Mouse (Mus musculus) MEL (cell line): ENCODE results near the gene Olfr592. TPM values are rescaled to one million over a fixed set of nuclear protein-coding genes. Genes with fewer than 3 reads are reported as not detected.
"Not testable (repeated sequence)": the region's sequence is repeated elsewhere in the genome, so short reads cannot be mapped to it uniquely, and the experiment has no call there.

Source experiments
- DNase-seq: peaks from one replicate; pipeline ENCODE4 v3.0.0; 2011; ENCODE audit warnings: low read depth, low spot score
- H3K27ac ChIP-seq: 2 replicates; pipeline ENCODE4 v1.5.1; 2012; ENCODE audit warnings: low read depth, mild to moderate bottlenecking, control low read depth, low read length, moderate library complexity; ENCODE audit not compliant: control insufficient read depth
- H3K27me3 ChIP-seq, 2 experiments: fragments of 150-350 bp in 1 of 2; sonication (generic) in 1 of 2; 2 replicates each; pipeline ENCODE4 v1.6.1; 2012; ENCODE audit warnings: low read length in 2 of 2, mild to moderate bottlenecking in 2 of 2, improper control_type of control experiment in 1 of 2, moderate library complexity in 1 of 2; ENCODE audit not compliant: insufficient read depth in 2 of 2, control insufficient read depth in 1 of 2
- H3K36me3 ChIP-seq, 2 experiments: 2 replicates each; pipeline ENCODE4 v1.6.1; 2012 to 2014; ENCODE audit warnings: low read length in 2 of 2, improper control_type of control experiment in 1 of 2, inconsistent platforms in 1 of 2, mild to moderate bottlenecking in 1 of 2; ENCODE audit not compliant: insufficient read depth in 2 of 2, control insufficient read depth in 1 of 2
- H3K4me1 ChIP-seq, 2 experiments: fragments of 150-350 bp in 1 of 2; sonication (generic) in 1 of 2; 2 replicates each; pipeline ENCODE4 v1.6.1; 2012; ENCODE audit warnings: low read length in 2 of 2, improper control_type of control experiment in 1 of 2, mild to moderate bottlenecking in 1 of 2; ENCODE audit not compliant: insufficient read depth in 2 of 2, control insufficient read depth in 1 of 2
- H3K4me3 ChIP-seq, 2 experiments: fragments of 150-350 bp in 1 of 2; sonication (generic) in 1 of 2; 2 replicates each; pipeline ENCODE4 v1.5.1; 2012; ENCODE audit warnings: low read depth in 2 of 2, low read length in 2 of 2, mild to moderate bottlenecking in 2 of 2, moderate library complexity in 2 of 2, control low read depth in 1 of 2, improper control_type of control experiment in 1 of 2; ENCODE audit not compliant: control insufficient read depth in 1 of 2, insufficient read depth in 1 of 2
- H3K79me2 ChIP-seq: 2 replicates; pipeline ENCODE4 v1.6.1; 2012; ENCODE audit warnings: mild to moderate bottlenecking, low read length, moderate library complexity; ENCODE audit not compliant: control insufficient read depth, poor library complexity, insufficient read depth
- H3K9ac ChIP-seq: 2 replicates; pipeline ENCODE4 v1.6.1; 2012; ENCODE audit warnings: low read depth, mild to moderate bottlenecking, control low read depth, low read length, moderate library complexity; ENCODE audit not compliant: control insufficient read depth, poor library complexity, severe bottlenecking
- H3K9me3 ChIP-seq: fragments of 150-350 bp; sonication (generic); replicated peaks from 2 replicates; pipeline ENCODE4 v1.6.1; 2012; ENCODE audit warnings: mild to moderate bottlenecking, low read length, improper control_type of control experiment, moderate library complexity; ENCODE audit not compliant: insufficient read depth
- CHD1 ChIP-seq: IDR thresholded peaks from 2 replicates; pipeline ENCODE4 v1.6.1; 2012; ENCODE audit warnings: low read depth, mild to moderate bottlenecking, inconsistent platforms, low read length, improper control_type of control experiment
- CHD2 ChIP-seq: IDR thresholded peaks from 2 replicates; pipeline ENCODE4 v1.6.1; 2011; ENCODE audit warnings: low read length, improper control_type of control experiment
- CTCF ChIP-seq, 3 experiments: IDR thresholded peaks in 2 of 3; conservative IDR thresholded peaks in 1 of 3; 2 replicates each; pipeline ENCODE4 v1.5.1; 2011 to 2012; ENCODE audit warnings: low read length in 3 of 3, low read depth in 2 of 3, mild to moderate bottlenecking in 2 of 3, improper control_type of control experiment in 1 of 3, inconsistent platforms in 1 of 3, mixed read lengths in 1 of 3, moderate library complexity in 1 of 3; ENCODE audit not compliant: control insufficient read depth in 1 of 3, insufficient read depth in 1 of 3, poor library complexity in 1 of 3, severe bottlenecking in 1 of 3
- E2F4 ChIP-seq: IDR thresholded peaks from 2 replicates; pipeline ENCODE4 v1.6.1; 2011; ENCODE audit warnings: low read depth, low read length, improper control_type of control experiment, borderline replicate concordance
- GABPA ChIP-seq: IDR thresholded peaks from 2 replicates; pipeline ENCODE4 v1.6.1; 2012; ENCODE audit warnings: low read depth, mild to moderate bottlenecking, inconsistent platforms, low read length, improper control_type of control experiment, moderate library complexity
- GATA1 ChIP-seq: IDR thresholded peaks from 2 replicates; pipeline ENCODE4 v1.6.1; 2011; ENCODE audit warnings: low read depth, low read length, improper control_type of control experiment
- MAFK ChIP-seq: IDR thresholded peaks from 2 replicates; pipeline ENCODE4 v1.6.1; 2011; ENCODE audit warnings: low read depth, mild to moderate bottlenecking, low read length, improper control_type of control experiment, borderline replicate concordance
- MXI1 ChIP-seq: IDR thresholded peaks from 2 replicates; pipeline ENCODE4 v1.6.1; 2011; ENCODE audit warnings: mild to moderate bottlenecking, low read depth, low read length, improper control_type of control experiment
- MYC ChIP-seq: IDR thresholded peaks from 2 replicates; pipeline ENCODE4 v1.6.1; 2011; ENCODE audit warnings: low read depth, mild to moderate bottlenecking, low read length, improper control_type of control experiment, moderate library complexity
- NRF1 ChIP-seq: IDR thresholded peaks from 2 replicates; pipeline ENCODE4 v1.6.1; 2014; ENCODE audit warnings: low read depth, mild to moderate bottlenecking, inconsistent platforms, low read length, improper control_type of control experiment, moderate library complexity; ENCODE audit not compliant: poor library complexity, insufficient read depth, severe bottlenecking
- POLR2AphosphoS2 ChIP-seq: IDR thresholded peaks from 2 replicates; pipeline ENCODE4 v1.6.1; 2011; ENCODE audit warnings: low read length, improper control_type of control experiment
- RAD21 ChIP-seq: IDR thresholded peaks from 2 replicates; pipeline ENCODE4 v1.6.1; 2011; ENCODE audit warnings: mild to moderate bottlenecking, low read depth, low read length, improper control_type of control experiment
- TAL1 ChIP-seq: IDR thresholded peaks from 2 replicates; pipeline ENCODE4 v1.6.1; 2012; ENCODE audit warnings: mild to moderate bottlenecking, inconsistent platforms, low read length, moderate library complexity, mixed read lengths
- TCF12 ChIP-seq: IDR thresholded peaks from 2 replicates; pipeline ENCODE4 v1.6.1; 2014; ENCODE audit warnings: low read depth, mild to moderate bottlenecking, inconsistent platforms, low read length, improper control_type of control experiment, moderate library complexity
- ZC3H11A ChIP-seq: IDR thresholded peaks from 2 replicates; pipeline ENCODE4 v1.6.1; 2012; ENCODE audit warnings: low read depth, mild to moderate bottlenecking, inconsistent platforms, low read length, improper control_type of control experiment
- ZNF384 ChIP-seq: IDR thresholded peaks from 2 replicates; pipeline ENCODE4 v1.6.1; 2012; ENCODE audit warnings: low read depth, mild to moderate bottlenecking, inconsistent platforms, low read length, improper control_type of control experiment
- polyA plus RNA-seq, 2 experiments: library from polyadenylated mRNA; stranded (reverse) in 1 of 2; unstranded in 1 of 2; fragments of >175 nt in 1 of 2; fragments of >200 nt in 1 of 2; gene quantifications; 2 replicates each; pipeline versions ENCODE4 v1.2.1 to v1.2.4; 2012; ENCODE audit warnings: low replicate concordance in 2 of 2, low read depth in 1 of 2; ENCODE audit not compliant: insufficient read length in 2 of 2, insufficient read depth in 1 of 2, missing spikeins in 1 of 2
- total RNA-seq: library from RNA; depleted of rRNA; stranded (reverse); fragments of 300-350 nt; gene quantifications from 2 replicates; pipeline ENCODE4 v1.2.3, GENCODE M21; 2012; rRNA removed

The Olfr592 gene
- total RNA-seq (not detected in 2 replicates), polyA plus RNA-seq (not detected)

- H3K36me3 ChIP-seq, H3K9ac ChIP-seq, DNase-seq: not testable (repeated sequence)
Observed at GRCm38 (mm10) chr7:103184503-103184902, at the start of gene Olfr592. TSS of gene Olfr592 (plus strand) at chr7:103184803.

DNA sequence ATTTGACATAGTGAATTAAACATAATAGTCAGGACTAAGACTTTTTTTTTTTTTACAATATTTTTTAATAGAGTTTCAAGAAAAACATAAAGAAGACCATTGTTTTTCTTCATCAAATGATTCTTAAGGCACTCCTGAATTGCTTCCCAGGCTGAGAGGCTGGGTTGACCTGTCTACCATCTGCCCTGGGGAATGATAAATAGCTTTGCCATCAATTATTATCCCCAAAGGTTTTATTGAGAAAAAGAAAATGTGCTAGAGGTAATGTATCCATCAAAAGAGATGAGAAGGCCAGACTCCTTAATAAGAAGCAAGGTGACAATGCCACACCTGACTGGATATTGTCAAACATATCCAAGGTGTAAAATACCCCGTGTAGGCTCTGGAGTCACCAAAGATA, 44.0 kb upstream of the Olfr592 start, which contains the start of gene Olfr588-ps1:
TSS of gene Olfr588-ps1 (plus strand) at position 301 of the 400 bp plus-strand sequence.
- TF ChIP-seq MAFK = no peak
- TF ChIP-seq POLR2AphosphoS2 = no peak
- no peak for TF ChIP-seq ZNF384
- no peak for TF ChIP-seq MYC
- TF ChIP-seq TCF12 = no peak
- TF ChIP-seq MXI1 = no peak
- no peak for TF ChIP-seq E2F4
- no peak for TF ChIP-seq CHD2
- no peak for TF ChIP-seq NRF1
- no peak for TF ChIP-seq RAD21
- no peak for TF ChIP-seq TAL1
- TF ChIP-seq CHD1 = no peak
- TF ChIP-seq GABPA = no peak
- no peak for TF ChIP-seq GATA1
- H3K27ac ChIP-seq = no peak within 1 kb of the TSS
- no peaks in the 10 kb centered on the region for H3K27me3 ChIP-seq
- H3K36me3 ChIP-seq = no peaks in the 10 kb centered on the region
- no peaks in the 10 kb centered on the region for H3K9me3 ChIP-seq
- no peak for DNase-seq
- H3K9ac ChIP-seq = no peak within 1 kb of the TSS
- no peak within 1 kb of the TSS for H3K4me3 ChIP-seq
- H3K79me2 ChIP-seq = no peaks in the 10 kb centered on the region
- H3K4me1 ChIP-seq = no peaks in the 10 kb centered on the region

More at GRCm38 (mm10) chr7:103184503-103184902, at the start of gene Olfr592:
- H3K27ac ChIP-seq, H3K4me3 ChIP-seq, H3K9me3 ChIP-seq, H3K4me1 ChIP-seq, H3K27me3 ChIP-seq, H3K79me2 ChIP-seq: not testable (repeated sequence)

DNA sequence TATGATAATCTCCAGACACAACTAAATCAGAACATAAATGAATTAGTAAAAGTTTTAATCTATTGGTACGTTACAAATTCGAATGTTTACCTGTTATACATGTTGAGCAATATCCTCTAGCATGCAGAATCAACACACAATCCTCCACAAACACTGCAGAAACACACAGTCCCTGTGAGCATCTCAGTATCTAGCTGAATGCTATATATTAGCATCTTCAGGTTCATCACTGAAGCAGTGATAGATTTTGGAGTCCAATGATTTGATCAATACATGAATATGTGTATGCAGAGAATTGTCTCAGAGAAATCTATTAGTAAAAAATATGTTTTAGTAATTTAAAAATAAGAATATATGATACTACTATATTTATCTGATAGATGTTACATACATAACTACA, 28.3 kb upstream of the Olfr592 start, which contains the start of gene Olfr589:
TSS of gene Olfr589 (minus strand) at position 101 of the 400 bp plus-strand sequence.
- Histone ChIP-seq H3K4me3 (no peak within 1 kb of the TSS), H3K4me1 (no peaks in the 10 kb centered on the region), H3K36me3 (no peaks in the 10 kb centered on the region), H3K9me3 (no peaks in the 10 kb centered on the region), H3K9ac (no peak within 1 kb of the TSS), H3K79me2 (no peaks in the 10 kb centered on the region), H3K27ac (no peak within 1 kb of the TSS), H3K27me3 (no peaks in the 10 kb centered on the region)
- no peak for TF ChIP-seq ZC3H11A
- no peak for TF ChIP-seq CTCF (IDR thresholded peaks at IDR 0.05 in 2 of 3, conservative IDR thresholded peaks at IDR 0.05 in 1 of 3; ENCODE audit: control insufficient read depth in 1 of 3, insufficient read depth in 1 of 3, low read depth in 2 of 3, low read length in 3 of 3, poor library complexity in 1 of 3, severe bottlenecking in 1 of 3)
- DNase-seq = no peak
